Mouse (Mus musculus): ENCODE measurements around the gene Slc10a2. TPM values are rescaled to one million over a fixed set of nuclear protein-coding genes. Genes with fewer than 3 reads are reported as not detected.
"Not testable (repeated sequence)": the region's sequence is repeated elsewhere in the genome, so short reads cannot be mapped to it uniquely, and the experiment has no call there.

The Slc10a2 gene
- total RNA-seq (2014; fragmentation: Nextera tagmentation) (not detected in 2 replicates), total RNA-seq (2017) (not detected in 2 replicates)

DNA sequence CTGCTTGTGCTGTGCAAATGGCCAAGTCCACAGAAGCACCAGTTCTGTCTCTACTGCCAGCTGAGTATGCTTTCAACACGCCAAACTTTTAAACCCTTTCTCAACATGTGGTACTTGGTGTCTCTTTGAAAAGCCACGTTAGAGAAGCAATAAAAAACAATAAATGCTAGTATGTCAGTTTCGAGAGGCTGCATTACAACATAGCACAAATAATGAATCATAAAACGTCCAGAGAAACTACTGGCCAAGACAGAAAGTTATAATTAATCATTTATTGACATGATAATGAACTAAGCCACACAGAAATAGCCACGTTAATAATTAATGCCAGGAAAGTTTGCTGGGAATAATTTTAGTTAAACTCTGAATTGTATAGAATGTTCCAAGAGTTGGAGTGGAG is at the start of gene Slc10a2:
TSS of gene Slc10a2 (minus strand) at position 166 of the 400 bp plus-strand sequence.
- no peak for ATAC-seq (replicated peaks; ENCODE audit: low FRiP score, low TSS enrichment, poor library complexity, severe bottlenecking)

DNA sequence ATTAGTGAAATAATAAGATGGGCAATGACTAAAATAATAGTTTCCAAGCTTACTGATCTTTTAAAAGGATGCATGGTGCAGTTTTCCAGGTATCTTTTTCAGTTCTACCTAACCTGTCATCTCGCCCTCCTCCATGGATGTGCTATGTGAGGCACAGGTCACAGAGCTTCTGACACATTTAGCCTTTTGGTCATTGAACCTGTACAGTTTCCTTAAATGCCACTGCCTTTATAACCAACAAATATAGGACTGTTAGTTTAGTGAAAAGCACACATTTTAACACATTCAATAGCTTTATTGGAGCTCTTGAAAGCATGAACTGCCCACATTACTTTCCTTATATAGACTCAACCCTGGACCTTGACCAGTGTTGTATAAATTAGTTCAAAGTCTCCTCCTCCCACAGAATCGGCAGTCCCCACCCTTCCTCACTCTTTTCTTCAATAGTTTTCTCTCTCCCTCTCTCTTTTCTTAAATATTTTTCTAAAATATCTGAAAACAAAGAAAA is 24.2 kb upstream of the Slc10a2 start:
- no peak for ATAC-seq (replicated peaks; ENCODE audit: low FRiP score, low TSS enrichment, poor library complexity, severe bottlenecking)

DNA sequence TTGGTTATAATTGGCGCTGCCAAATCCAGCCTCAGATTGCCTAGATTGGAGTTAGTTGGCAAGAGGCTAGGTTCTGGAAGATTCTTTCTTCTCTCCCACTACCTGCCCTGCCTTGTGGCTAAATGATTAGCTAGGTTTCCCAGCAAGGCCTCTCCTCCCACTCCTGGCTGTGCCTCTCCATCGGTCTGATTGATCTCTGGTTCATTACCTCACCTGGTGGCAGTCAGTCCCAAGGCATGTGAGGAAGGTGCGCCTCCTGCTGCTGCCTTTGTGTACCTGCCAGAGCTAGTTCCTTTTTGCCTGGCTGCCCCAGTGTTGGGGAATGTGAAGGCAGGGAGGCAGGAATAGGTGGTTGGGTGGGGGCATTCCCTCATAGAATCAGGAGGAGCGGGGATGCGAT is 1.7 kb upstream of the Slc10a2 start:
- no peak for ATAC-seq (replicated peaks; ENCODE audit: low FRiP score, low TSS enrichment, poor library complexity, severe bottlenecking)

DNA sequence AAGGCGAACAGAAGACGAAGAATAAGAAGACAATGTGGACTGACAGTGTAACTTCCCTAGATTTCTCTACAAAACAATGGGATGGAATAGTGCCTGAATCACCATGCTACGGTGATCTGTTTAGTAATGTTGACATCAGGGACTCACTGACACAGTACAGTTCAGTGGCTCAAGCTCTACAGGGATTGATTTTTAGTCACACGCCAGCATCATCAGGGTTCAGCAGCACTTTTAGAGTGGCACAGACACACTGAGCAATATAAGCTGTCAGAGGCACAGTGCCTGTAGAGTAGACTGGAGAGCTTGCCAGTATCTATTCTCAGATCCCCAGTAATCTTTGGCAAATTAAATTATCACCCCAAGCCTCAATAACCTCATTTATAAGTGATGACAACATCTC is 9.8 kb downstream of the Slc10a2 start:
- no peak for ATAC-seq (replicated peaks; ENCODE audit: low FRiP score, low TSS enrichment, poor library complexity, severe bottlenecking)

DNA sequence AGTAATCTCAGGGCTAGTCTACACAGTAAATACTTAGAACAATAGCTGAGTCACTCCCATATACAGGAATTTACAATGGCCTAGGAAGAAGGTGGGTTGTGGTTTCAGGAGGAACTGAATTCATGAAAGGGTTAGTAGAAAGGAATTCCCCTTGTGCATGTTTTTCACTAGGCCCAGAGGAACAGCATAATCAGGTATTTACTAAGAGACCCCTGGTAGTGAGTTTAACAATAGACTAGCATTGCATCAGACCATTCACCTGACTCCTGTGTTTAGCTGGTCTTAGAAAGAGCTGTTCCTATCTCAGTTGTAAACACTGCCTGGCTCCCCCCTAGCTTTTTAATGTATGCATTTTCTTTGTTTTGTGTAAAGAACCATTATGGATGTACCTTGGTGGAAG is 11.2 kb downstream of the Slc10a2 start:
- ATAC-seq (replicated peaks; ENCODE audit: low FRiP score, low TSS enrichment, poor library complexity, severe bottlenecking): not testable (repeated sequence)

DNA sequence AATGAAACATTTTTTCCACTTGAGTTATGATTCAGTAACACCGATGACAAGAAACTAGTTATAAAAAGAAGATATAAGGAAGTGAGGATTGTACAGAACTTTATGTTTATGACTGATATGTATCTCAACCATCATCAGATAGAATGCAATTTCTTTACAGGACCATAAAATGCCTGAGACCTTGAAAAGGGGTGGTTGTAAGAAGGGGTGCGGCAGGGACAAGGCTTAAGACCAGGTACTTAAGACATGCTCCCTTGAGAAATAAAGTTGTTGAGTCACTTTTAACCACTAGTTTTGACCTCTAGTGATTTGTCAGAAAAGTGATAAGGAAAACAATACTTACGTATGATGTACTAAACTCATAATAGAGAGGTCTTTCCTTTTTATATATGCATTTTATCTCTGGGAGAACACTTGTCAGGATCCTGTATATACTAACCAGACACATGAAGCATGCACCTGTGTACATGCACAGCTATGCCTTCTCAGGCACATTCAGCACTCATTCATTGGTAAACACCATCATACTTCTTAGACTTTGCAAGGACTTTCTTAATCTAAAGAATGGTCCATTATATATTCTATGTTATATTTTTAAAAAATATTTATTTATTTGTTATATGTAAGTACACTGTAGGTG is 31.4 kb downstream of the Slc10a2 start:
- no peak for ATAC-seq (replicated peaks; ENCODE audit: low FRiP score, low TSS enrichment, poor library complexity, severe bottlenecking)

DNA sequence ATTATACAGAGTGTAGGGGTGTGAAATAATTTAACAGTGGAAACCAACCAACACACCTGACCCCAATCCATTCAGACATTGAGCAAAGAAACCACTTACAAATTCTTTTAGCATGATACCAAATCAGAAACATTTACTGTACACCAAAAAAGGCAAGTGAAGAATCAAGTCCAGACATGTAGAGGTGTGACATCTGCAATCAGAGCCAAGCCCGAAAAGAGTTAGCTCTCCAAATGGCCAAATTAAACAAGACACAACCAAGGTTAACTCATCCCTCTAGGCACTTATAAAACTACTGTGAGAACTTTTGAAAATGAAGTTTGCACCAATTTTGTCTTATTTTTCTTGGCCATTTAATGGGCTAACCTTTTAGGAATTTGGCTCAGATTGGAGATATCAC is 46.3 kb downstream of the Slc10a2 start:
- no peak for ATAC-seq (replicated peaks; ENCODE audit: low FRiP score, low TSS enrichment, poor library complexity, severe bottlenecking)

DNA sequence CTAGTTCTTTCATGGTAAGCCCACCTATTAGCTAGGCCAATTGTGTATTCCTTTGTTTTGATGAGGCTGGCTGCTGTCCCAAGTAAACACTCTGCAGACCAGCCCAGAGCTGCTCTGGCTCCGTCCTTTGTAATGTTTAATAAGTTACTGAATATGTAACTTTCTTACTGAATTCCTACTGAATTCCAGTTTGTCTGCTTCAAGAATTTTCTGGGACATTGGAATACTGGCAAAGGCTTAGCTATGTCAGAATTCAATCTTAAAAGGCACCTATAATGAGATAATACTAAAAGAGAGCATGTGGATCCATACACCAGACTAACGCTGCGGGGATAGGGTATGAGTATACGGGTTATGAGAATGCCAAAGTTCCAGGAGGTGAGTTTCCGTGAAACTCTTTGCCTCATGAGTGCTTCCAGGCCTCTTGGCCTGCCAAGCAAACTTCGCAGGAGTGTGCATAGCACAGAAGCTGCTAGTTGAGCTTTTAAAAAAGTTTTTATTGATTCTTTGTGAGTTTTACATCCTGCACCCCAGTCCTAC is 60.7 kb downstream of the Slc10a2 start:
- not testable (repeated sequence) for ATAC-seq (replicated peaks; ENCODE audit: low FRiP score, low TSS enrichment, poor library complexity, severe bottlenecking)

DNA sequence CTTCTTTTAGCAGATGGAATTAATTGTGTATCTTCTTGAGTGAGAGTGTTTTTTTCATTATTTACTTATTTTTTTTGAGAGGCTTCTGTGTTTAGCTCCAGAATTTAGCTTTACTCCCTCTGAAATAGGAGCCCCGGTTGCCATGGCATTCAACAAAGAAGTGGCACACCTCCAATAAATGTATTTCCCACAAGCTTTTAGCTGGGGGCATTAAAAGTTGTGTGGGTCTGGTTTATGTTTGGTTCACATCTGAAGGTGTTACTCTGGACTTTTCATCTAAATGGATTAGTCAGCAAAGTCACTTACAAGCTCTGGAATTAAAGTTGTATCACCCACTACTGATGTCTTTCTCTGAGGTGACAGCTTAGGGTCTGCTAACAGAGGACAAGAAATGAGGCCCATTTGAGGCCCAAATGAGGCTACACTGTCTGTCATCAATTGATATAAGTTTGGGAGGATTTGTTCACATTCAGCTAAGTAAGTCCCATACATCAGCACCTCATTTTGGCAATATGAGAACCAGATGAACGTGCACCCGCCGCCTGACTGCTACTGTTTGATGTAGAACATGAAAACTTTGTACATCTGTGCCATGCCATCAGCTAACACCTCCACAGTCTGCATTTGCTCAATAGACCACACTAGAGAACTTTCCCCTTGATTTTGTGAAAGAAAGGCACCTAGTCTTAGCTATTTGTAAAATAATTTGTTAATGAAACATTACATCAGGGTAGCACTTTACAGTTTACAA is 66.2 kb downstream of the Slc10a2 start:
- no peak for ATAC-seq (replicated peaks; ENCODE audit: low FRiP score, low TSS enrichment, poor library complexity, severe bottlenecking)
